Mouse (Mus musculus) kidney, adult 2 months (tissue): ENCODE measurements around the gene Dap. TPM values are rescaled to one million over a fixed set of nuclear protein-coding genes. Genes with fewer than 3 reads are reported as not detected.

Experiments used
- DNase-seq: peaks from one replicate; pipeline ENCODE4 v3.0.0; 2021
- H3K27ac ChIP-seq: fragments of 200-500 bp; 2 replicates; pipeline ENCODE4 v1.5.1; 2012; ENCODE audit warnings: low read depth, low read length, control low read depth, inconsistent platforms; ENCODE audit not compliant: insufficient read depth
- H3K27me3 ChIP-seq: fragments of 200-500 bp; replicated peaks from 2 replicates; pipeline ENCODE4 v1.6.1; 2012; ENCODE audit warnings: mild to moderate bottlenecking, moderate library complexity, low read length, inconsistent platforms; ENCODE audit not compliant: control insufficient read depth, insufficient read depth
- H3K36me3 ChIP-seq: fragments of 200-500 bp; 2 replicates; pipeline ENCODE4 v1.6.1; 2012; ENCODE audit warnings: mild to moderate bottlenecking, moderate library complexity, low read length, inconsistent platforms; ENCODE audit not compliant: control insufficient read depth, insufficient read depth
- H3K4me1 ChIP-seq: fragments of 200-500 bp; 2 replicates; pipeline ENCODE4 v1.6.1; 2011; ENCODE audit warnings: low read length; ENCODE audit not compliant: control insufficient read depth, insufficient read depth
- H3K4me3 ChIP-seq: fragments of 200-500 bp; 2 replicates; pipeline ENCODE4 v1.5.1; 2011; ENCODE audit warnings: mild to moderate bottlenecking, low read depth, low read length, control low read depth; ENCODE audit not compliant: insufficient read depth
- CTCF ChIP-seq: fragments of 200-500 bp; conservative IDR thresholded peaks from 2 replicates; pipeline ENCODE4 v1.5.1; 2011; ENCODE audit warnings: low read depth, mild to moderate bottlenecking, control low read depth, low read length, moderate library complexity, mixed read lengths; ENCODE audit not compliant: insufficient read depth, insufficient read length
- POLR2A ChIP-seq: fragments of 200-500 bp; IDR thresholded peaks from one replicate; pipeline ENCODE4 v1.6.1; 2011; ENCODE audit warnings: low read depth, low read length, control low read depth
- WGBS: fragments of 180-500 bp; shearing (Covaris S2); methylation state at CpG from one replicate; pipeline ENCODE4 v1.1.7; 2018; 5-methylcytosine and 5-hydroxymethylcytosine counted together
- polyA plus RNA-seq: library from polyadenylated mRNA; depleted of rRNA; stranded (reverse); fragments of >200 nt; gene quantifications from 2 replicates; pipeline ENCODE4 v1.2.3, GENCODE M21; 2012

Gene Dap
- polyA plus RNA-seq, 1 experiment = 96.9 TPM

GRCm38 (mm10) chr15:31297777-31298137 is 73.6 kb downstream of the Dap start:
- H3K27me3 ChIP-seq = no peaks in the 10 kb centered on the region
- no peak for DNase-seq
- H3K27ac ChIP-seq = no peak overlapping the region
- H3K4me3 ChIP-seq = no peak overlapping the region
- no peaks in the 10 kb centered on the region; the same call in 1 of the 2 replicates for H3K4me1 ChIP-seq
- H3K36me3 ChIP-seq = no peaks in the 10 kb centered on the region
- TF ChIP-seq POLR2A (no peak), CTCF (no peak)
- 60% methylated on average over 13 of the region's 13 CpGs for WGBS

- Histone ChIP-seq H3K36me3 (no peaks in the 10 kb centered on the region), H3K27me3 (no peaks in the 10 kb centered on the region), H3K27ac (no peak overlapping the region), H3K4me1 (no peaks in the 10 kb centered on the region; the same call in 1 of the 2 replicates), H3K4me3 (no peak overlapping the region)
- DNase-seq = no peak
- WGBS = 55% methylated on average over 6 of the region's 6 CpGs
- TF ChIP-seq POLR2A (no peak), CTCF (no peak)
These were observed 75.3 kb downstream of the Dap start for GRCm38 (mm10) chr15:31299258-31299917.

GRCm38 (mm10) chr15:31302293-31302990 is 78.3 kb downstream of the Dap start:
- Histone ChIP-seq H3K27ac (no peak overlapping the region), H3K36me3 (no peaks in the 10 kb centered on the region), H3K4me1 (no peaks in the 10 kb centered on the region; the same call in 1 of the 2 replicates), H3K27me3 (no peaks in the 10 kb centered on the region), H3K4me3 (no peak overlapping the region)
- no peak for TF ChIP-seq POLR2A
- no peak for TF ChIP-seq CTCF
- DNase-seq = no peak
- WGBS = 57% methylated on average over 12 of the region's 12 CpGs

- TF ChIP-seq CTCF (no peak), POLR2A (no peak)
- 73% methylated on average over 3 of the region's 3 CpGs for WGBS
- no peak for DNase-seq
These were observed 80.2 kb downstream of the Dap start for GRCm38 (mm10) chr15:31304302-31304701.

GRCm38 (mm10) chr15:31305181-31305580 is 81.1 kb downstream of the Dap start:
- Histone ChIP-seq H3K36me3 (no peaks in the 10 kb centered on the region), H3K27me3 (no peaks in the 10 kb centered on the region), H3K27ac (no peak overlapping the region), H3K4me3 (no peak overlapping the region), H3K4me1 (no peaks in the 10 kb centered on the region)
- no peak for TF ChIP-seq POLR2A
- TF ChIP-seq CTCF = no peak
- no peak for DNase-seq
- 44% methylated on average over 6 of the region's 6 CpGs for WGBS

More at GRCm38 (mm10) chr15:31304302-31304701, 80.2 kb downstream of the Dap start:
- H3K4me1 ChIP-seq = no peaks in the 10 kb centered on the region; the same call in 1 of the 2 replicates
- no peaks in the 10 kb centered on the region for H3K36me3 ChIP-seq
- H3K27me3 ChIP-seq = no peaks in the 10 kb centered on the region
- H3K4me3 ChIP-seq = no peak overlapping the region
- no peak overlapping the region for H3K27ac ChIP-seq

- Histone ChIP-seq H3K36me3 (no peaks in the 10 kb centered on the region), H3K27ac (no peak overlapping the region), H3K27me3 (no peaks in the 10 kb centered on the region), H3K4me3 (no peak overlapping the region), H3K4me1 (no peaks in the 10 kb centered on the region)
- peak; percentile 59 for DNase-seq
- TF ChIP-seq POLR2A (no peak), CTCF (no peak)
- 65% methylated on average over 4 of the region's 4 CpGs for WGBS
These were observed 82.6 kb downstream of the Dap start for GRCm38 (mm10) chr15:31306726-31307125.

GRCm38 (mm10) chr15:31309526-31309925 is 85.4 kb downstream of the Dap start:
- Histone ChIP-seq H3K27me3 (no peaks in the 10 kb centered on the region), H3K4me1 (0 out of 2 replicates have a peak, but pooled peaks cover 3% of the 10 kb centered on the region), H3K36me3 (no peaks in the 10 kb centered on the region), H3K4me3 (no peak overlapping the region), H3K27ac (no peak overlapping the region)
- 76% methylated on average over 15 of the region's 15 CpGs for WGBS
- no peak for DNase-seq
- TF ChIP-seq POLR2A (no peak), CTCF (peak; percentile 48)
